Mouse (Mus musculus): ENCODE measurements around the gene Srd5a3.
"Not testable (repeated sequence)": the region's sequence is repeated elsewhere in the genome, so short reads cannot be mapped to it uniquely, and the experiment has no call there.

Gene Srd5a3

DNA sequence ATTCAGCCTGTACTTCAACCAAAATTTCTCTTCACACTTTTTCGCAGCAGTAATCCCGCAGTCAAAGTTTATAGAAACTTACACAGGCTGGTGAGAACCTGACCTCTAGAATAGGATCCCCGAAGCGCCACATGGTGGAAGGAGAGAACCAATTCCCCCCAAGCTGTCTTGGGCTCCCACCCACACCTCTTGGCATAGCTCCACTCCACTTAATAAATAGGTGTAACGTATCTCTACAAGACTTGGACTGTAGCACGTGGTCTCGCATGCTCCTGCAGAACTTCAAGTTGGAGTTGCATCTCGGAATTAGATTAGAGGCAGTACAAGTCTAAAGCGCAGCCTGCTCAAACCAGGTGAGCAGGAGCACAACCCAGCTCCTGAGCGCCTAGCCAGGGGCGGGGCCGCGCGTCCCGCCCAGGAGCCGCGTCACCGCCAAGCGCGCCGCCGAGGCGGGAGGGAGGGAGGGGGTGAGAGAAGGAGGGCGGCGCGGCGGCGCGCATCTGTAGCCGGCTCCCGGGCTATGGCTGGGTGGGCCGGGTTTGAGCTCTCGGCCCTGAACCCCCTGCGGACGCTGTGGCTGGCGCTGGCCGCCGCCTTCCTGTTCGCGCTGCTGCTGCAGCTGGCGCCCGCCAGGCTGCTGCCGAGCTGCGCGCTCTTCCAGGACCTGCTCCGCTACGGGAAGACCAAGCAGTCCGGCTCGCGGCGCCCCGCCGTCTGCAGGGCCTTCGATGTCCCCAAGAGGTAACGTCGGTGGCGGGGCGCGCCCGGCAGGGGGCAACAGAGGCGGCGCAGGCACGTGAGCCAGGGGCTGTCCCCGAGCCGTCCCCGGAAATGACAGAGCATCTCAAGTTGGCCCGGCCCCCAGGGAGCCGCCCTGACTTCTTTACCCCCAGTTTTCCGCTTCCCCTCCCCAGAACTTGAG is at the start of gene Srd5a3:
Gene Srd5a3 (plus strand): TSS at position 464 of the 922 bp plus-strand sequence.
- peak; percentile 86 for DNase-seq (ENCODE audit: low read depth, low spot score)

DNA sequence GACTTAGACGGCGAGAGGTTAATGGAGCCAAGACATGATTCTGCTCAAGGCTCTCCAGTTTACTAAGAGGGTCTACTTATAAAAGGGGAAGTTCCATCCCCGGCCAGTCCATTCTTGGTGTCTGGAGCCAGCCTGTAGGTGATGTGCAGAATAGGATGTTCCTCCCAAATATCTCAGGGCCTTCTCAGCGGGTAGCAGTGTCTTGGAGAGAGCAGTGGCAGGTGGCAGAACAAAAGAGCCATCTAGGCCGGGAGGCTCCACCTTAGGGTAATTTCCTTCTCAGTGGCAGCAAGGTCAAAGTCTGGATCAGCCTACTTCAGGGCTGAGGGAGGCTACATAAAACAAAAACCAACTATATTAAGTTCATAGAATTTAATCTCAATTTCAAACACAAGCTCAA is 36.3 kb upstream of the Srd5a3 start:
- not testable (repeated sequence) for DNase-seq (ENCODE audit: low read depth, low spot score)

DNA sequence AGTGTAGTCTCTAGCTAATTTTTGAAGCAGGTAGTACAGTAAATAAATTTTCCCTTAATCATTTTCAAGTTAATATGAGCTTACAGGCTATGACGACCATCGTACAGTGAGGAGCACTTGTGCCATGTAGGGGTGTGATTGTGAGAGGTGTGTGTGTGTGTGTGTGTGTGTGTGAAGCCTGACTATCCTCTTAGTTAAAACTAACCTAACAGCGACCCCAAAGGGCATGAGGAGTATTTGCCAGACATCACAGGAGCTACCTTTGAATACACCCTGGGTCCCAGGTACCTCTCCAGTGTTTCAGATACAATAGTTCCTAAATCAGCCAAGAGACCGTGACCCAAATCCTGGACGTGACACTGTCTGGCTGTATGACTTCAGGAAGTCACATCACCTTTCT is 32.8 kb upstream of the Srd5a3 start:
- DNase-seq (ENCODE audit: low read depth, low spot score): no peak

DNA sequence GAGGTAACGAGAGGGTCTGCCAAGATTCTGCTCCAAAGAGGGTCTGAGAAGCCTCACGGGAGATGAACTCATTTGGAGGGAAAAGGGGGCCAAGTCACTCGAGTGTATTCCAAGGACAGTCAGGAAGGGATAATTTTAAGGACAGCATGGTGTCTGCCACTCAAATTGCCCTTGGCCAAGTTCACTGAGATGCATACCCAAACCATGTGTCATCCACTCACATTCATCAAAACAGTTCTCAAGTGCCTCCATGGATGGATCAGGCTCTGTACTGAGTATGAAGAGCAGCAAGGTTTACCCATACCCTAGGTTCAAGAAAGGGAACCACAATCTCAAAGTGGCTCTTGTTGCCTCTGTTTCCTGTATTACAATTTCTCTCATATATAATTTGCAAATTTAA is 31.6 kb upstream of the Srd5a3 start:
- no peak for DNase-seq (ENCODE audit: low read depth, low spot score)

DNA sequence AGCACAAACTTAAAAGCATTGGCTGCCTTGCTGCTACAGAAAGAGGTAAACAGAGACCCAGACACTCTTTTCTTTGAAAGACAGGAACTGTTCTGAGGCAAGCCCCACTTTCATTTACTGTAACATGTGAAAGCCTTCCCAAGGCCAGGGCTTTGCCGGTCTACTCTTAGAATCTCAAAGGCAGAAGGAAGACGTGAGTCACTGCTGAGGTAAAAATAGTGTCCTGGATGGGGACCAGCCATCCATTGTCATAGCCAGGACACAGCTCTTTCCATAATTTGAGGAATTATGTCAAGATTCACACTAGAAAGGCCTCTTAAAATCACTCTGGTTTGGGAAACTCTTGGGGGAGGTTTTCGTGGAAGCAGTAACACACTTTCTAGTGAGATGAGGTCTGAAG is 28.9 kb upstream of the Srd5a3 start:
- DNase-seq (ENCODE audit: low read depth, low spot score): no peak

DNA sequence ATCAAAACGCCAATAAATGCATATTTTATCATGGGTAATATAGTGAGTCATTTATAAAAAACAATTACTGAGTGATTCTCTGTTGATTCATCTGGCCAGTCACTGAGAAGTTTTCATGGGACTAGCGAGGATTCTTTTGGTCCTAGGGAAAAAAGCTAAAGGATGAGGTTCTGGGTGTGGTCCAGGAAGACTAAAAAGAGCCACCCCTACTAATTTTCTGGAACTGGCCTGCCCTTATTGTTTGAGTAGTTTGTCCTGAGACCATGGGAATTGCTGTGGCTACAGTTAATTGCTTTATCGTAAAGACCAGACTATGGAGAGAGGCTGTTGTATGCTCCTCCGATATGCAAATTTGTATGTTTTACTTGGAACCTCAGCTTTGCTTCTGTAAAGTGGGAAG is 28.1 kb upstream of the Srd5a3 start:
- DNase-seq (ENCODE audit: low read depth, low spot score): no peak

DNA sequence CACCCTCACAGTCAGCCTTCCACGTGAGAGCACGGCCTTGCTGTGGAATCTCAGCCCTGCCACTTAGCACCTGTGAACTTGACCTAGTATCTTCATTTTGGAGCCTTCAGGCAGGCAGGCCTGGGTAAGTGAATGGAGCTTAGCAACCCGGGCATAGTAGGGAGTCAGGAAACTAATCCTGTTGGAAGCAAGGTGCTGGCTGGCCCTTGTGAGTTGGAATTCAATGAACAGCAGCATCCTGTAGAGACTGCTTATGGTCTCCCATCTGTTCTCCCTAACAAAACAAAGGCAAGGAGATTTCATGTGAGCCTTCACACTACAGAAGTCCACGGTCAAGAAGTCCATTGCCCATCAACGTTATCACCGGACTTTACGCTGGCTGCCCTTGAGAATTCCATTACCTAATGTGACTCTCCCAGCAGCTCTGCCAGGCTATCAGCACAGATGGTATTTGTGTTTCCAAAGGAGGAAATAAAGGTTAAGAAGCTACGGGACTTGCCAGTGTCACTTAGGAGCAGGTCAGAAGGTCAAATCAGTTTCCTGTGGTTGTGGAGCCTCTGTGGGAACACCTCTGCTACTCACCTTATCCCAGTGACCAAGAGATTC is 24.5 kb upstream of the Srd5a3 start:
- DNase-seq (ENCODE audit: low read depth, low spot score): no peak

DNA sequence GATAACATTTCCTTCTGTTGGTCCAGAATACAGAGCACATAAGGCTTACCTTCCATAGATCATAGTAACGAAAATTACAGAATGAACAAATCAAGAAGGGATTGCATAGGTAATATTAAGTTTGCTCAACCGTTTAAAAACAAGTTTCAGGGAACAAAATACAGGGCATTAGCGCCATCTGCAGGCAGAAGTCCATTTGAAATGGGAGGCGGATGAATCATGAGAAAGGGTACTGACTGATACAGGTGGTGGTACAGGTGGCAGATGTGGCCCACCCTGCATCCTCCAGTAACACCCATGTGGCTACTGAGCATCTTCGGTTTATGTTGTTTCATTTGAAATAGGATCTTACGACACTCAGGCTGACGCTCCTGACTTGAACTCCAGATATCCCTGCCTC is 21.6 kb upstream of the Srd5a3 start:
- DNase-seq (ENCODE audit: low read depth, low spot score): no peak

DNA sequence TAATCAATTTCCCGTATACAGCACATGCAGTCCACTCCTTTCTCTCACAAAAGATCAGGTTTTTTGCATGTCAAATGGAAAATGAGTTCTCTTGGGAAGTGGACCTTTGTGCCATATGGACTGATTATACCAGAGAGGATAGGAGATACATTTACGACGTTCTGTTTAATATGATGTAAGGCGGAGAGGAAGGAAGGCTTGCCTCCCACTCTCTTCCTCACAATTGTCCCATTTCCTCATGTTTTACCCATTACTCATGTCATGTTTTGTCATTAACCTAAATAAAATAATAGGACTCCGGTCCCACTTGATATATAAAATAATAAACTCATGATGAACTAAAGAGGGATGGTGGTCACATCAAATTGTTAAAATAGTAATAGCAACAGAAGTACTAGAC is 19.4 kb upstream of the Srd5a3 start:
- DNase-seq (ENCODE audit: low read depth, low spot score): no peak

DNA sequence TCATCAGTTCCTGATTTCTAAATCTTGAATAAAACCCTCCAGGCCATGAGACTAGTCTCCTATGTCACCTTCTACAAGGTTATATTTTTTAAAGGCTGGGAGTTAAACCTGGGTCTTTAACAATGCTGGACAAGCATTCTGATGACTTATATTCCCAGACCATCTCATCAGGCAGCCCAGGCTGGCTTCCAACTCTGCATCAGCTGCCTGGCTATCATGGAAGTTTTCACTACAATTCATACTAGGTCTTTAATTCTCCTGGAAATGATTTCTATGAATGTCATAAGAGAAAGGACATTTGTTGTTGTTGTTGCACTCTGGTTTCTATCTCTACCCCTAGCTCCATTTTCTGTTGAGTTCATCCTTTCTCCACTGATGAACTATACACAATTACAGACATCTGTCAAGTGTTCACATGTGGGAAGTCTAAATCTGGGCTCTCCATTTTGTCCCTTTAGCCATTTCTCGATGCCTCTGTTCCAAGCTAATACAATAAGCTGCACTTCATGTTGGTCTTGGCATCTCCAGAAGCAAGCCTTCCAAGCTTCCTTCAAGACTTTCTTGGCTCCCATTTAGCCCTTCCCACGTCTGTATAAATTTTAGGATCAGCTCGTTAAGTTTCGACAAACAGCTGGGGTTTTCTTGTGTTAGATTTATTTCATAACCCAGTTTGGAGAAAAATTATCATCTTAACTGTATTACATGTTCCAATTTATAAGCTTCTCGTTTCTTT is 12.3 kb upstream of the Srd5a3 start:
- DNase-seq (ENCODE audit: low read depth, low spot score): no peak

DNA sequence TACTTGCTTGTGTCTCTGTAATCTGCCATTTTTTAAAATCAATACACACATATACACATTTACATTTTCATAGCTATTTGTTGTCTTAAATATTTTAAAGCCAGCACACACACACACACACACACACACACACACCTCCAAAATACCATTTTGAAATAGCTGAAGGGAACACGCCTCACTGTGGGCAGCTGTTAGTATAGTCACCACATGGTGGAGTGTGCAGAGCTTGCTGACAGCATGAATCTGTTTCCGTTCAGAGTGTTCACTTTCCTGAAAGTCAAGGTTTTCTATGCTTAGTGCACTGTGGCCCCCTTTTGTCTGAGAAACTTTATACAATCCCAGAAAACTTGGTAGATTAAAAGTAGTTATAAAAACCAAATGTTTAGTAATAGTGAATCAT is 9.8 kb upstream of the Srd5a3 start:
- DNase-seq (ENCODE audit: low read depth, low spot score): no peak

DNA sequence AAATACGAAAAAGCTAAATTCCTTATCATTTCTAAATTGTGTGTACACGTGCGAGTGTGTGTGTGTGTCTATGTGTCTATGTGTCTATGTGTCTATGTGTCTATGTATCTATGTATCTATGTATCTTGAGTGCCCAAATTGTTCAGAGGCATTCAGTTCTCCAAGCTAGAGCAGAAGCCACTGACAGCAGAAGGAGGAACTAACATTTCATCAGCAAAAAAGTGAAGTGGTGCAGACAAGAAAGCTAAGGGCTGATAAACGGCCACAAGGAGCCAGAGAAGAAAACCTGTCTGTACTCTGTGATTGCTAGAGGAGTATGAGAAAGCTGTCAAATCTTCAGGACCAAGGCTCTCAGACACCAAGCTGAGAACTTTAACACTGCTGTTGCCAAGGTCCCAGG is 8.1 kb upstream of the Srd5a3 start:
- DNase-seq (ENCODE audit: low read depth, low spot score): no peak

DNA sequence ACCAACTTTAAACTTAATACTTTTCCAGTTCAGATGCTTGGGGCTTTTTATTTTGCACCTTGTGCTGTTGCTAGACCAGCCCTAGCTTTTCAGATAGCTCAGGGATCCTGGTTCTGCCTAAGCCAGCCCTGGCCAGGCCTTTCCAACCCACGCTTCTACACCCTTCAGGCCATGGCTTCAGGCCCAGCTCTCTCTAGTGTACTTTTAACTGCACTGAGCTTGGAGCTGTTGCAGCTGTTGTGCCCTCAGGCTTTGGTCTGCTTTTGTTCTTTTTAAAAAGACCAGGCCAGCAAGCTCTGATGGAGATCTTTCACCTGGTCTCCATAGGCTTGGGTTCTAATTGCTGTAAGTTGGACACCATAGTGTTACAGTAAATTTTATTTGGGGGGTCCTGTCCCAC is 4.4 kb upstream of the Srd5a3 start:
- no peak for DNase-seq (ENCODE audit: low read depth, low spot score)

DNA sequence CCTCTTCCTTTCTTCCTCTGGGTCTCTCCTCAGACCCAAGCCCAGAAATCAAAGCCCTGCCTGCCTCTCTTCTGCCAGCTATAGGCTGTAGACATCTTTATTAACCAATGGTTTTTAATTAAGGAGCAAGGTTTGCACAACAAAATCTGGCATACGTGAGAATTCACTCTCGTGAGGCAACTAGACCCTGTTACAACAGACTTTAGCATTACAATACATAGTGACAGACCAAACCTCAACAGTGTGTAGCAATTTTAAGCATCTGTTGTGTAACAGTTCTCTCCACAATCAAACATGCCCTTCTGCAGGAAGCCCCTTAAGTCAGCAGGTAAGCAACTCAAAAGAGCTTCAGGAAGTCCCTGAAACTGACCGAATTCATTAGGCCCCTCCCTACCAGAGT is 3.8 kb upstream of the Srd5a3 start:
- DNase-seq (ENCODE audit: low read depth, low spot score): no peak

DNA sequence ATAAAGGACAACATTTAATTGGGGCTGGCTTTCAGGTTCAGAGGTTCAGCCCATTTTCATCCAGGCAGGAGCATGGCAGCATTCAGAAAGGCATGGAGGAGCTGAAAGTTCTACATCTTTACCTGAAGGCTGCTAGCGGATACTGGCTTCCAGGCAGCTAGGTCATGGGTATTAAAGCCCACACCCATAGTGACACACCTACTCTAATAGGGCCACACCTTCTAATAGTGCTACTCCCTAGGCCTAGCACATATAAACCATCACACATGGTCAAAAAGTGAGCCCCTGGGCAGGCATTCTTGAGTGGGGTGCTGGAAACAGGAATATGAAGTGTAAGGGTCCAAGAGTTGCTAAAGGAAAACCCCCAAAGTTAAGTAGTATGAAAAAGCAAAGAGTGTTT is 2.5 kb upstream of the Srd5a3 start:
- DNase-seq (ENCODE audit: low read depth, low spot score): no peak

DNA sequence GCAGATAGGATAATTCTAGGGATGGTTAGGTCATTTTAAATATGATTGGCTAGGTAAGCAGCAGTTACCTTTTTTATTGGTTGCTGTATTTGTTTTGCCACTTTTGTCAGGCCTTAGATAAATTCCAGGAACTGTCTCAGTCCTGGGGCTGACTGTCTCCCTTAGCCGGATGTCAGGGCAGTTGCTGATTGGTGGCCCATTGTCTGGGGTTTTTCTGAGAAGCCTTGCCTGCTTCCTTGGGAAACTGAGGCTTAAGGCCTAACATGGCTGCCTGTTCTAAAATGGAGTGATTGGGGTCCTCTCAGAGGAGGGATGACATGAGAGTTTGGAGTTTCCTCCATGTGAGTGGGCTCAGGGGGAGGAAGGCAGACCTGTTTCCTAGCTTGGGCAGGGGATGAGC is 2.0 kb upstream of the Srd5a3 start:
- no peak for DNase-seq (ENCODE audit: low read depth, low spot score)

DNA sequence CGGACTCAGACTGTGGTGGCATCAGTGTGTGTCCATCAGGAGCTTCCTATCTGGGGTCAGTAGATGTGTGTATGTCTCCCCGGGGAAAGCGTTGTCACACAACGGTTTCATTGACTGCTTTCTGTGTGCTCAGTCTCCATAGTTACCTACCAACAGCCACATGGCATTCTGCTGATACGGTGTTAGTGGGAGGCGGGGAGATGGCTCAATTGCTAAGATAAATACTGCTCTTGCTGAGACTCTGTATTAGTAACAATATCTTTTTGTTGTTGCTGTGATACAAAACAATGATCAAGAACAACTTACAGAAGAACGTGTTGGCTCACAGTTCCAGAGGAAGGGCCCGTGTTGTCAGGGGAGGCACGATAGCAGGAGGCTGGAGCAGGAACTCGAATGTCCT is 1.6 kb upstream of the Srd5a3 start:
- DNase-seq (ENCODE audit: low read depth, low spot score): no peak

DNA sequence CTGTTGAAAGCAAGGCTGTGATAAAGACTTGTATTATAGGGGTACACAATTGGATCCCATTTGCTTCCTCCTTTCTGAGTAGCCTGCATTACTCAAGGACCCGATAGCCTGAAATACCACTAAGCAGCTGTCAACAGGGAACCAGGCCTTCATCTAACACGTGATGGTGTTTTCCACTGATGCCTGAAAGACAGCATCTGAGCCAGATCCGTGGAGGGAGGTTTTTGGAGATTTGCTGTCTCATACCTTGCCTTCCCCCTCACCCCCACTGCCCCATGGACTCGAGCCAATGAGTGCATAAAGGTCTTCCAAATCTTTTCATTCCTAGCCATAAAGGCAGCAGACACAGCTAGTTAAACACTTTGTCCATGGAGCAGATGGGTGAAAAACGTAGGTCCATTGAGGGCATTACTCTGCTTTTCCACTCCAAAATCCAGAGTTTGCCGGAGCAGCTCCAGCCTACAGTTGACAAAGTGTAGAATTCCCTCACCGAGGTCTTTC is 850 bp upstream of the Srd5a3 start:
- DNase-seq (ENCODE audit: low read depth, low spot score): no peak

DNA sequence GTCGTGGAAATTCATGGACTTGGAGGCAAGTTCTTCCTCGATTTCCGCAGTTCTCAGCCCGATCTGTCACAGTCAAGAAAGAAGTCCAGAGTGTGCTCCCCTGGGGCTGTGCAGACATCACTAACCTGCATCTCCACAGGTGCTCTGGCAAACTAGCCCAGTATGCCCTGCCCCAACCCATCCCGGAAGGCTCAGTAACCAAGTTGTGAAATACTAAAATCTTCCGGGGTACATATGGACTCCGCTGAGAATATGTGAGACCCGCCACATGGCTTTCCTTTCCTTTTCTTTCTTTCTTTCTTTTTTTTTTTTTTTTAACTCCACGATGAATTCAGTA is 627 bp downstream of the Srd5a3 start:
- DNase-seq (ENCODE audit: low read depth, low spot score): no peak

DNA sequence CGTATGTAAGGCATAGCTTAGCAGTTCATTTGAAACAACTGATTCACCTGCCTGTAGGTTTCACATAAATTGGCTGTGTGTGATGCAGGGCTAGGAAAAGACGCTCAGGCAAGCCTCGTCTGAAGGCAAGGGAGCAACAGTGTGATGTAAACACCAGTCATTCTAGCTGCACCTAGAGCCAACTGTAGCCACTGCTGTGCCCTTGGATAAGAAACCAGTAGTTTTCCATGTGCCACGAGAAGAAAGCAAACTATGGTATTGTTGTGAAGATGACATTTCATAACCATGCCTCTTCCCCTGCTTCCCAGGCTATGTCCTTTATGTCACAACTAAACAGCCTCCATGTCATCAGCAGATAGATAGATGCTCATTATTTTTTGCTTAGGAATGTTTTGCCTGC is 3.3 kb downstream of the Srd5a3 start:
- no peak for DNase-seq (ENCODE audit: low read depth, low spot score)

DNA sequence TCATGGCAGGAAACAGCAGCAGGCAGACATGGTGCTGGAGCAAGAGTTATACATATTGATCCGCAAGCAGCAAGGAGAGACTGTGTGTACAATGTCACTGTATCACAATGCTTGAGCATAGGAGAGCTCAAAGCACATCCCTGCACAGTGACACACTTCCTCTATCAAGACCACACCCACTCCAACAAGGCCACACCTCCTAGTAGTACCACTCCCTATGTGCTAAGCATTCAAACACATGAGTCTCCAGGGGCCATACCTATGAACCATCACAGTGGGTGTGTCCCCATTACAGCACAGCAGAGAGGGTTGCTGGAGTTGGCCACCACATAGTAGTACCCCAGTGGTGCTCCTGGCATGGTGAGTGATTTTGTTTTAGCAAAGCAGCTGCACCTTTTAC is 6.3 kb downstream of the Srd5a3 start:
- no peak for DNase-seq (ENCODE audit: low read depth, low spot score)

DNA sequence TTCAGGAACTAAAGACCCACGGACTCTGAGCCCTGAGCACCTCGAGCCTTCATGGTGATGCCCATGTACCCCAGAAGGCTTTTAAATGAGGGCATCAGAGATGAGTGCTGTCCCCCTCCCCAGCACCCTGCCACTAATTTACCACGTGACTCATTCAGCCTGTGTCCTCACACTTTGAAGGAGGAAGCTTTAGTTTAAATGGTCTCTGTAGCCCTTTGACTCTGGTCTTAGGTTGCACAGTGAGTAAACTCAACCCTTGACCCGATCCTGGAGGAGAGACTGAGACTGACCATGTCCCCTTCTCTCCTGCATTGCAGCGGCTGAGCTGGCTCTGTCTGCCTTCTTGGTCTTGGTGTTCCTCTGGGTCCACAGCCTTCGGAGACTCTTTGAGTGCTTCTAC is 9.4 kb downstream of the Srd5a3 start:
- DNase-seq (ENCODE audit: low read depth, low spot score): no peak

DNA sequence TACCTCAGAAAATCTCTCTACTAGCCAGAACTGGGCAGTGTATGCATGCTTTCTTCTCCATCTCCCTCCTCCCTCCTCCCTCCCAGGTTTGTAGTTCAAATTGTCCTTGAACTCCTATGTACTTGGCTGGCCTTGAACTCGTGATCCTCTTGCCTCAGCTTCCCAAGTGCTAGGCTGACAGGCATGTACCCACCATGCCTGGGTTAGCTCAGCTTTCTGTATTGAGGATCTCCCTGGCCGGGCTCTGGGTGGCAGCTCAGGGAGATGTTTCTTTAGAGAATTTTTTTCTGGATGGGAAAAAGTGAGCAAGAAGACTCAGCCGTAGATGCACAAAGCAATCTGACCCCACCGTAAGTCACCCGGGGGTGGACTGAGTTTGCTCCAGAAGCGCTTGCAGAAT is 12.9 kb downstream of the Srd5a3 start:
- no peak for DNase-seq (ENCODE audit: low read depth, low spot score)
